Mouse (Mus musculus): Measurements from ENCODE around the gene Rtp4. TPM values are rescaled to one million over a fixed set of nuclear protein-coding genes. Genes with fewer than 3 reads are reported as not detected.

Rtp4 gene
- polyA plus RNA-seq, 1 experiment = 14.7 TPM

Other genes with a start within 250 kb of the Rtp4 start
- gene Rtp1, start 91.2 kb upstream of the Rtp4 start, polyA plus RNA-seq (2012; rRNA removed) = not detected in 2 replicates
- gene Masp1, start 524 bp downstream of the Rtp4 start, polyA plus RNA-seq (2012; rRNA removed) = 1.2 TPM in 2 replicates